35 mouse cellular contexts compared by ENCODE assay signal in the genomic region with DNA sequence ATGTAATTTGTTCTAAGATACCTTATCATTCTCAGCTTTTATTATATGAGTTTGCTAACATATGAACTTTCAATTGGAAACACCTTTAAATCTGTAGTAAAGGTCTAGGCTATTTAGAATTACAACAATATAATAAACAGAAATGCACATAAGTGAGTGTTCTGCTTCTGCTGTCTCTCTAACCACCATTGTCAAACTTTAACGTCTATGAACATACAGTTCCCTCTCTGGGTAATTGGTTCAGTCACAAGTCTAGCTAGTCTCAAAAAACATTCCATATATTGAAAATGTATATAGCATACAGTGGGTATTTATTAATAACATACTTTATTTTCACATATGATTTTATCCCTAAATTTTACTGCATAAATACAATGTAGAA.
"Had no signal": no experiment of that assay in that cellular context is flagged by ENCODE, and none has a peak within 500 bp of the region (broad histone marks: within the 10 kb centered on the region; RNA-seq: fewer than 3 reads in every experiment).

No protein-coding gene starts in this region.

- H3K4me2 ChIP-seq: heart, embryonic 11.5 days; heart, embryonic 12.5 days; heart, embryonic 13.5 days; heart, embryonic 15.5 days; hindbrain, embryonic 12.5 days; hindbrain, embryonic 13.5 days; hindbrain, embryonic 14.5 days; hindbrain, embryonic 15.5 days; intestine, embryonic 15.5 days; kidney, embryonic 15.5 days had no signal

- H3K9ac ChIP-seq: heart, embryonic 12.5 days; heart, embryonic 13.5 days; heart, embryonic 15.5 days; hindbrain, embryonic 12.5 days; hindbrain, embryonic 13.5 days; hindbrain, embryonic 14.5 days; hindbrain, embryonic 15.5 days; intestine, embryonic 15.5 days; kidney, embryonic 15.5 days had no signal

- H3K9me3 ChIP-seq: heart, embryonic 10.5 days; heart, embryonic 12.5 days; heart, embryonic 13.5 days; heart, embryonic 15.5 days; hindbrain, embryonic 10.5 days; hindbrain, embryonic 12.5 days; hindbrain, embryonic 13.5 days; hindbrain, embryonic 15.5 days; intestine, embryonic 15.5 days; kidney, embryonic 15.5 days had no signal

- H3K27ac ChIP-seq: heart, adult 2 months; heart, embryonic 10.5 days; heart, embryonic 13.5 days; heart, embryonic 15.5 days; hindbrain, embryonic 10.5 days; hindbrain, embryonic 12.5 days; hindbrain, embryonic 13.5 days; hindbrain, embryonic 14.5 days; hindbrain, embryonic 15.5 days; hindbrain, postnatal 0 days; intestine, embryonic 15.5 days; kidney, embryonic 15.5 days; kidney, postnatal 0 days; layer of hippocampus, adult 2 months had no signal

- H3K27me3 ChIP-seq: heart, embryonic 12.5 days; heart, embryonic 13.5 days; heart, embryonic 15.5 days; hindbrain, embryonic 12.5 days; hindbrain, embryonic 13.5 days; hindbrain, embryonic 15.5 days; intestine, embryonic 15.5 days; kidney, embryonic 15.5 days had no signal

- H3K4me3 ChIP-seq: heart, adult 2 months; heart, embryonic 10.5 days; heart, embryonic 12.5 days; heart, embryonic 13.5 days; heart, embryonic 15.5 days; hindbrain, embryonic 10.5 days; hindbrain, embryonic 12.5 days; hindbrain, embryonic 13.5 days; hindbrain, embryonic 15.5 days; intestine, embryonic 15.5 days; kidney, embryonic 15.5 days; layer of hippocampus, adult 2 months had no signal

- DNase-seq: heart, adult 2 months; heart, postnatal 10 days; heart, postnatal 14 days; heart, postnatal 36 days; heart, postnatal 4 days; kidney, adult 11 months; kidney, adult 18-20 months; kidney, adult 2 months; kidney, adult 8-10 months; kidney, adult 9 months; kidney, postnatal 10 days; kidney, postnatal 14 days; kidney, postnatal 25 days; kidney, postnatal 36 days; kidney, postnatal 4 days; layer of hippocampus, adult 9-11 months had no signal

- ATAC-seq: hindbrain, embryonic 16.5 days; hindbrain, postnatal 0 days; inflammation-experienced regulatory T-cells, adult 6 months; intestine, embryonic 15.5 days; intestine, embryonic 16.5 days; intestine, postnatal 0 days had no signal

- H3K4me1 ChIP-seq: heart, embryonic 10.5 days; heart, embryonic 12.5 days; heart, embryonic 13.5 days; heart, embryonic 15.5 days; hindbrain, embryonic 10.5 days; hindbrain, embryonic 12.5 days; hindbrain, embryonic 13.5 days; hindbrain, embryonic 15.5 days; intestine, embryonic 15.5 days; kidney, embryonic 15.5 days had no signal

- H3K36me3 ChIP-seq: heart, embryonic 10.5 days; heart, embryonic 12.5 days; heart, embryonic 13.5 days; heart, embryonic 15.5 days; hindbrain, embryonic 10.5 days; hindbrain, embryonic 12.5 days; hindbrain, embryonic 13.5 days; hindbrain, embryonic 15.5 days; intestine, embryonic 15.5 days; kidney, embryonic 15.5 days had no signal
